Mouse (Mus musculus): ENCODE measurements around the gene Glul. TPM values are rescaled to one million over a fixed set of nuclear protein-coding genes. Genes with fewer than 3 reads are reported as not detected.

The Glul gene
- total RNA-seq, 2 experiments from 2014 or later: 35.2 to 46.2 TPM

Other genes starting within 250 kb of the Glul start
- gene Rgs8, start 246.9 kb upstream of the Glul start, total RNA-seq (2015): 0.17 and 1.1 TPM in 2 replicates
- 0.25 and 0.37 TPM in 2 replicates for gene Rgs8, start 246.9 kb upstream of the Glul start, total RNA-seq (2017)
- not detected in 2 replicates for gene Rgs16, start 159.6 kb upstream of the Glul start, total RNA-seq (2015)
- gene Rgs16, start 159.6 kb upstream of the Glul start, total RNA-seq (2017): 0.44 TPM in 1 of 2 replicates, not detected in the other
- 41.4 and 52.2 TPM in 2 replicates for gene Rnasel, start 150.5 kb upstream of the Glul start, total RNA-seq (2015)
- 46.4 and 58.3 TPM in 2 replicates for gene Rnasel, start 150.5 kb upstream of the Glul start, total RNA-seq (2017)
- 0.59 TPM in 1 of 2 replicates, not detected in the other for gene Rgsl1, start 55.8 kb upstream of the Glul start, total RNA-seq (2015)
- 0.42 TPM in 1 of 2 replicates, not detected in the other for gene Rgsl1, start 55.8 kb upstream of the Glul start, total RNA-seq (2017)
- gene Teddm1b, start 25.6 kb upstream of the Glul start, total RNA-seq (2015): not detected in 2 replicates
- gene Teddm1b, start 25.6 kb upstream of the Glul start, total RNA-seq (2017): not detected in 2 replicates
- gene Teddm1a, start 8.2 kb upstream of the Glul start, total RNA-seq (2015): not detected in 2 replicates
- gene Teddm1a, start 8.2 kb upstream of the Glul start, total RNA-seq (2017): not detected in 2 replicates
- 0.05 and 0.10 TPM in 2 replicates for gene Teddm2, start 284 bp downstream of the Glul start, total RNA-seq (2015)
- 0.24 TPM in 1 of 2 replicates, not detected in the other for gene Teddm2, start 284 bp downstream of the Glul start, total RNA-seq (2017)

Measured in megakaryocyte progenitor cell, adult 5-6 weeks (primary cell).